Mouse (Mus musculus): ENCODE data around the gene Rpl19. TPM values are rescaled to one million over a fixed set of nuclear protein-coding genes. Genes with fewer than 3 reads are reported as not detected.

Rpl19 gene
- polyA plus RNA-seq, 1 experiment from 2014 or later, result 926 TPM

DNA sequence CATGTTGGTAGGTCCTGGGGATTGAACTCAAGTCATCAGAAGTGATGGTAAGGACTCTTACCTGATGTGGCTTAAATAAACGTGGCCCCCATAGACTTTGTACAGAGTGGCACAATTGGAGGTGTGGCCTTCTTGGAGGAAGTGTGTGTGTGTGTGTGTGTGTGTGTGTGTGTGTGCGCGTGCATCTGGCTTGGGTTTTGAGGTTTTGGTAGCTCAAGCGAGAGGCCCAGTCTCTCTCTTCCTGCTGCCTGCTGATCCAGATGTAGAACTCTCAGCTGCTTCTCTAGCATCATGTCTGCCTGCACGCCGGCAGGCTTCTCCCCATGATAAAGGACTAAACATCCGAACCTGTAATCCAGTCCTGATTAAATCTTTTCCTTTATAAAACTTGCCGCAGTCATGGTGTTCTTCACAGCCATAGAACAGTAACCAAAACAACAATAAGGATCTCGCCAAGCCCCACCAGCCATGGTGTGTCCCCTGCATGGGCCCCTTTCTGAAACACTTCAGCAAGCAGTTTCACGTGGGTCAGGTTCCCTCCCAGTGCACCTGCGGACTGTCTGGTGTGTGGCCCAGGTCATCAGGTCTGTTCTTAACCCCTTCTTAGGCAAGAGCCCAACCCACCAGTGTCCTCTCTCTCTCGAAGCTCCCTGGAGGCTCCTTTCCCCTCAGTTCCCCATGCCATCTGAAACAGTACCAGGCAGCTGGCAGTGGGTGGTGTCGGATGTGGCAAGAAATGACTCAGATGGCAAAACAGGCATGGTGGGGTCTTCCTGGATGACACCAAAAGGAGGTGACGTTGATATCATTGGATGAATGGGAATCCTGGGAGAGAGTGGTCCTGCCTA is 23.4 kb downstream of the Rpl19 start:
- Histone ChIP-seq H3K27me3 (ENCODE audit: control insufficient read depth, insufficient read depth, low read length) (peaks cover 29% of the 10 kb centered on the region), H3K9ac (ENCODE audit: low read length) (no peak overlapping the region), H3K4me3 (ENCODE audit: low read depth, low read length) (no peak overlapping the region), H3K4me2 (ENCODE audit: low read depth) (no peak overlapping the region), H3K36me3 (ENCODE audit: control insufficient read depth, insufficient read depth, low read length) (no peaks in the 10 kb centered on the region), H3K9me3 (ENCODE audit: control insufficient read depth, low read length) (no peaks in the 10 kb centered on the region), H3K4me1 (ENCODE audit: control insufficient read depth, insufficient read depth, low read length) (peaks cover 4% of the 10 kb centered on the region; the same call in 1 of the 2 replicates), H3K27ac (ENCODE audit: low read depth, low read length) (no peak overlapping the region)
- DNase-seq (ENCODE audit: low spot score) (no peak), ATAC-seq (ENCODE audit: insufficient read depth, low FRiP score, low TSS enrichment) (no peak)
- 76% methylated on average over 14 of the region's 14 CpGs for WGBS

DNA sequence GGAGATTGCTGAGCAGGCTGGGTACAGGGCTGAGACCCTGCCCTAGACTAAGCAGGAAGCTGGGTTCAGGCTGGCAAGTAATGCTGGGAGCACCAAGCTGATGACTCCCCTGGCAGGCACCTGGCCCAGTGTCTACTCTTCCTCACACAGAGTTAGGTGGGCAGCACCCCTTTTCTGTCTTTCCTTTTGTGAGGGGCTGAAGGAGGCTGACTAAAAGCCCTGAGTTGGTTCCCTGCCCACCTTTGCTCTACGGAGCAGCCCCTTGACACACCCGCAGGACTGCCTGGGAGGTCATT is 24.0 kb downstream of the Rpl19 start:
- ATAC-seq (ENCODE audit: insufficient read depth, low FRiP score, low TSS enrichment) (no peak), DNase-seq (ENCODE audit: low spot score) (no peak)
- Histone ChIP-seq H3K9ac (ENCODE audit: low read length) (no peak overlapping the region), H3K27me3 (ENCODE audit: control insufficient read depth, insufficient read depth, low read length) (peaks cover 29% of the 10 kb centered on the region), H3K4me1 (ENCODE audit: control insufficient read depth, insufficient read depth, low read length) (peaks cover 4% of the 10 kb centered on the region; the same call in 1 of the 2 replicates), H3K4me3 (ENCODE audit: low read depth, low read length) (no peak overlapping the region), H3K9me3 (ENCODE audit: control insufficient read depth, low read length) (no peaks in the 10 kb centered on the region), H3K4me2 (ENCODE audit: low read depth) (0 out of 2 replicates have a peak overlapping the region, but pooled peaks have one; percentile 3), H3K27ac (ENCODE audit: low read depth, low read length) (no peak overlapping the region), H3K36me3 (ENCODE audit: control insufficient read depth, insufficient read depth, low read length) (no peaks in the 10 kb centered on the region)
- WGBS, result 3% methylated on average over 2 of the region's 2 CpGs

GRCm38 (mm10) chr11:98050940-98051339 is 24.4 kb downstream of the Rpl19 start:
- Histone ChIP-seq H3K4me1 (ENCODE audit: control insufficient read depth, insufficient read depth, low read length) (peaks cover 4% of the 10 kb centered on the region; the same call in 1 of the 2 replicates), H3K4me2 (ENCODE audit: low read depth) (0 out of 2 replicates have a peak overlapping the region, but pooled peaks have one; percentile 67), H3K27ac (ENCODE audit: low read depth, low read length) (no peak overlapping the region), H3K9me3 (ENCODE audit: control insufficient read depth, low read length) (no peaks in the 10 kb centered on the region), H3K36me3 (ENCODE audit: control insufficient read depth, insufficient read depth, low read length) (no peaks in the 10 kb centered on the region), H3K4me3 (ENCODE audit: low read depth, low read length) (no peak overlapping the region), H3K27me3 (ENCODE audit: control insufficient read depth, insufficient read depth, low read length) (peaks cover 29% of the 10 kb centered on the region), H3K9ac (ENCODE audit: low read length) (no peak overlapping the region)
- DNase-seq (ENCODE audit: low spot score) (no peak), ATAC-seq (ENCODE audit: insufficient read depth, low FRiP score, low TSS enrichment) (no peak)
- 14% methylated on average over 2 of the region's 2 CpGs for WGBS

DNA sequence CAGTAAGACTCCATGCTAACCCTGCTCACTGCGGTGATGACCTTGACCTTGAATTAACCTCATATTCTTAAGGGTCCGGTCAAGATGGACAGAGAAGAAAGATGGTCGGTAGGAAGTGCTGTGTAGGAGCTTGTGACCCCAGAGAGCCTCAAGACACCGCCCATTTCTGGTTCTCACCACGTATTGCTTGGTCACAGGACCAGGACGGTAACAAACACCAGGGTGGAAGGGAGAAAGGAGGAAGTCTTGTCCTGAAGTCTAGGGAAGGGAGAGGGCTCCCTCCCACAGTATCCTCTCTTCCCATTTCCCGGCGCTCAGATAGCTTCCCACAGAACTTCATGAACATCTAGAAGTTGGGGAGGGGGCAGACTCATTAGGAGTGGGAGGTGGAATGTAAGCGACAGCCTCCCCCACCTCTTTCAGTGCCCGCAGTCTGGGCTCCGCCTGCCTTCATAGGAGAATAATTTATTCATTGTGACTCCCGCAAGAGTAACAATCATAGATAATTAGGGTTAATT is 25.2 kb downstream of the Rpl19 start:
- peak overlapping the region; percentile 49 for H3K4me3 ChIP-seq (ENCODE audit: low read depth, low read length)
- peaks cover 4% of the 10 kb centered on the region; the same call in 1 of the 2 replicates for H3K4me1 ChIP-seq (ENCODE audit: control insufficient read depth, insufficient read depth, low read length)
- H3K9me3 ChIP-seq (ENCODE audit: control insufficient read depth, low read length), result no peaks in the 10 kb centered on the region
- DNase-seq (ENCODE audit: low spot score) (no peak), ATAC-seq (ENCODE audit: insufficient read depth, low FRiP score, low TSS enrichment) (no peak)
- H3K4me2 ChIP-seq (ENCODE audit: low read depth), result peak overlapping the region; percentile 67
- WGBS, result 7% methylated on average over 12 of the region's 12 CpGs
- H3K27me3 ChIP-seq (ENCODE audit: control insufficient read depth, insufficient read depth, low read length), result peaks cover 29% of the 10 kb centered on the region
- peak overlapping the region; percentile 59 for H3K9ac ChIP-seq (ENCODE audit: low read length)
- no peak overlapping the region for H3K27ac ChIP-seq (ENCODE audit: low read depth, low read length)
- no peaks in the 10 kb centered on the region for H3K36me3 ChIP-seq (ENCODE audit: control insufficient read depth, insufficient read depth, low read length)

- Histone ChIP-seq H3K9ac (ENCODE audit: low read length) (peak overlapping the region; percentile 59), H3K4me1 (ENCODE audit: control insufficient read depth, insufficient read depth, low read length) (peaks cover 4% of the 10 kb centered on the region; the same call in 1 of the 2 replicates), H3K36me3 (ENCODE audit: control insufficient read depth, insufficient read depth, low read length) (no peaks in the 10 kb centered on the region), H3K27ac (ENCODE audit: low read depth, low read length) (0 out of 2 replicates have a peak overlapping the region, but pooled peaks have one; percentile 8), H3K4me3 (ENCODE audit: low read depth, low read length) (peak overlapping the region; percentile 49), H3K4me2 (ENCODE audit: low read depth) (peak overlapping the region; percentile 67), H3K9me3 (ENCODE audit: control insufficient read depth, low read length) (no peaks in the 10 kb centered on the region), H3K27me3 (ENCODE audit: control insufficient read depth, insufficient read depth, low read length) (peaks cover 29% of the 10 kb centered on the region)
- peak; percentile 33 for ATAC-seq (ENCODE audit: insufficient read depth, low FRiP score, low TSS enrichment)
- DNase-seq (ENCODE audit: low spot score), result peak; percentile 60
- under 1% methylated on average over 80 of the region's 83 CpGs for WGBS
Observed at GRCm38 (mm10) chr11:98052129-98052988, 25.8 kb downstream of the Rpl19 start.

DNA sequence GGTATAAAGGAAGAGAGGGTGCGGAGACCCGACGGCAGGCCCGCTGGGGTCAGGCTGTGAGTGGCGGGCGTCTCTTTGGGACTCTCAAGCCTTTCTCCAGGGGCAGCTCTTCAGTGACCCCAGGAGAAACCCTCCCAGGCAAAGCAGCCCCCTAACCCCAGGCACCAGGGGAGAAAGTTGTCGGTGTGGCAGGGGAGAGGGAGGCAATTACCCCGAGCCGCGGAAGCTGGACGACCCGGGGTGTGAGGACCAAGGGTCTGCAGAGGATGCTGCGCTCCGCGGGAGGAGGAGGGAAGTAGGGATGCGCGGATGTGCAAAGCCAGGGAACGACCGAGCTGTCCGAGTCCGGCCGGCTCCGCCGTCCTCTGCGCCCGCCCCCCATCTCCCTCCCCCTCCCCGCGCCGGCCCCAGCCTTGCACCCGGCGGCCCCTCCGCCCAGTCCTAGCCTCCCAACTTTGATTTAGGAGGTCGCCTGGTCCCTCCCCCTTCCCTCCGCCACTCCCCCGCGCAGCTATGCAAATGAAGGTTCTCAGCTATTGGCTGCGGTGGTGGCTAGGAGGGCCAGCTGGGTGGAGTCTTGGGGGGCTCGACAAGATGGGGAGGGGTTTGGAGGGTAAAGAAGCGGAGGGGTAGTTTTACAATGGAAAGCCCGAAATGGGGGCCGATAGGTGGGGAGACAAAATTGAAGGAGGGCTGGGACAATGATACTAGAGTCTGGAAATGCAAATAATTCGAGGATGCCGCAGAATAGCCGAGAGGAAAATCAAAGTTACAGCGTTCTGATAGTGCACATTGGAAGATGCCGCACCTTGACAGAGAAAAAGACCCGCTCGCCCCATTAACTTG is 26.7 kb downstream of the Rpl19 start, which contains the start of gene Stac2:
TSS of gene Stac2 (minus strand) at position 474 of the 846 bp plus-strand sequence.
- Histone ChIP-seq H3K4me3 (ENCODE audit: low read depth, low read length) (peak within 1 kb of the TSS; percentile 49), H3K27me3 (ENCODE audit: control insufficient read depth, insufficient read depth, low read length) (peaks cover 29% of the 10 kb centered on the region), H3K27ac (ENCODE audit: low read depth, low read length) (0 out of 2 replicates have a peak within 1 kb of the TSS, but pooled peaks have one; percentile 8), H3K9me3 (ENCODE audit: control insufficient read depth, low read length) (no peaks in the 10 kb centered on the region), H3K4me1 (ENCODE audit: control insufficient read depth, insufficient read depth, low read length) (peaks cover 4% of the 10 kb centered on the region; the same call in 1 of the 2 replicates), H3K36me3 (ENCODE audit: control insufficient read depth, insufficient read depth, low read length) (no peaks in the 10 kb centered on the region), H3K4me2 (ENCODE audit: low read depth) (peak within 1 kb of the TSS; percentile 67), H3K9ac (ENCODE audit: low read length) (peak within 1 kb of the TSS; percentile 59)
- WGBS, result 1% methylated on average over 39 of the region's 48 CpGs
- DNase-seq (ENCODE audit: low spot score) (peak; percentile 87), ATAC-seq (ENCODE audit: insufficient read depth, low FRiP score, low TSS enrichment) (peak; percentile 82)

DNA sequence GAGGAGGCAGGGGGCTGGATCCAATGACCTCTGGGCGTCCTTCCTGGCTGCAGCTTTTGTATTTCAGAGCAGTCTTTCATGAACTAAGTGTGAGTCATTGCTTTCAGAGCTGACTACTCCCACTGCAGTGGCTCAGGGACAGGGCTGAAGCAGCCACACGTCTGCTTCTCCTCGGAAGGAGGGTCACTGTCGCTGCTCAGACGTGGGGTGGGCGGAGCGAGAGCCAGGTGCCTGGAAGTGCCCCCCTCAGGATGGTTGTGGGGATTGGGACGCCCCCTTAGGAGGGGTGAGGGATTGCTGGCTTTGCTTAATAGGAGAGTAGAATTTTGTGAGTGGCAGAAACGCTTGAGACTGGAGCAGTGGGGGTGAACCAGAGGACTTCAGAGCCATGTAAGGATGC is 31.0 kb downstream of the Rpl19 start:
- Histone ChIP-seq H3K27ac (ENCODE audit: low read depth, low read length) (no peak overlapping the region), H3K4me3 (ENCODE audit: low read depth, low read length) (no peak overlapping the region), H3K27me3 (ENCODE audit: control insufficient read depth, insufficient read depth, low read length) (peaks cover 6% of the 10 kb centered on the region; the same call in 1 of the 2 replicates), H3K4me1 (ENCODE audit: control insufficient read depth, insufficient read depth, low read length) (no peaks in the 10 kb centered on the region; the same call in 1 of the 2 replicates), H3K4me2 (ENCODE audit: low read depth) (no peak overlapping the region), H3K9ac (ENCODE audit: low read length) (no peak overlapping the region), H3K9me3 (ENCODE audit: control insufficient read depth, low read length) (no peaks in the 10 kb centered on the region), H3K36me3 (ENCODE audit: control insufficient read depth, insufficient read depth, low read length) (no peaks in the 10 kb centered on the region)
- 28% methylated on average over 9 of the region's 9 CpGs for WGBS
- DNase-seq (ENCODE audit: low spot score) (no peak), ATAC-seq (ENCODE audit: insufficient read depth, low FRiP score, low TSS enrichment) (no peak)

GRCm38 (mm10) chr11:98057998-98058397 is 31.5 kb downstream of the Rpl19 start:
- no peak overlapping the region for H3K4me3 ChIP-seq (ENCODE audit: low read depth, low read length)
- no peak overlapping the region for H3K9ac ChIP-seq (ENCODE audit: low read length)
- peaks cover under 1% of the 10 kb centered on the region; the same call in 1 of the 2 replicates for H3K27me3 ChIP-seq (ENCODE audit: control insufficient read depth, insufficient read depth, low read length)
- no peaks in the 10 kb centered on the region for H3K36me3 ChIP-seq (ENCODE audit: control insufficient read depth, insufficient read depth, low read length)
- DNase-seq (ENCODE audit: low spot score) (no peak), ATAC-seq (ENCODE audit: insufficient read depth, low FRiP score, low TSS enrichment) (no peak)
- no peak overlapping the region for H3K4me2 ChIP-seq (ENCODE audit: low read depth)
- 84% methylated on average over 5 of the region's 5 CpGs for WGBS
- H3K9me3 ChIP-seq (ENCODE audit: control insufficient read depth, low read length), result no peaks in the 10 kb centered on the region
- H3K27ac ChIP-seq (ENCODE audit: low read depth, low read length), result no peak overlapping the region
- H3K4me1 ChIP-seq (ENCODE audit: control insufficient read depth, insufficient read depth, low read length), result no peaks in the 10 kb centered on the region; the same call in 1 of the 2 replicates
